Mouse (Mus musculus): Measurements from ENCODE around the gene Hmgn3.
A peak's percentile ranks its signal among the peaks of the same experiment; 100 is the strongest.
"Not testable (repeated sequence)": the region's sequence is repeated elsewhere in the genome, so short reads cannot be mapped to it uniquely, and the experiment has no call there.

The Hmgn3 gene

GRCm38 (mm10) chr9:83146446-83147188 is at the start of gene Hmgn3:
TSS of gene Hmgn3 (minus strand) at chr9:83146685.
- DNase-seq (ENCODE audit: low read depth, low spot score) = peak; percentile 50

- DNase-seq (ENCODE audit: low read depth, low spot score) = no peak
Measured at GRCm38 (mm10) chr9:83195765-83196164, 49.3 kb upstream of the Hmgn3 start.

- DNase-seq (ENCODE audit: low read depth, low spot score) = no peak
Measured at GRCm38 (mm10) chr9:83195007-83195406, 48.5 kb upstream of the Hmgn3 start.

- DNase-seq (ENCODE audit: low read depth, low spot score) = no peak
Measured at GRCm38 (mm10) chr9:83187752-83188151, 41.3 kb upstream of the Hmgn3 start.

GRCm38 (mm10) chr9:83145591-83146445 is 667 bp downstream of the Hmgn3 start:
- peak; percentile 11 for DNase-seq (ENCODE audit: low read depth, low spot score)

GRCm38 (mm10) chr9:83129831-83130230 is 16.7 kb downstream of the Hmgn3 start:
- DNase-seq (ENCODE audit: low read depth, low spot score) = no peak

GRCm38 (mm10) chr9:83127840-83128239 is 18.6 kb downstream of the Hmgn3 start:
- no peak for DNase-seq (ENCODE audit: low read depth, low spot score)

- not testable (repeated sequence) for DNase-seq (ENCODE audit: low read depth, low spot score)
Measured at GRCm38 (mm10) chr9:83126482-83126881, 20.0 kb downstream of the Hmgn3 start.

- DNase-seq (ENCODE audit: low read depth, low spot score) = no peak
Measured at GRCm38 (mm10) chr9:83119211-83119610, 27.3 kb downstream of the Hmgn3 start.

- no peak for DNase-seq (ENCODE audit: low read depth, low spot score)
Measured at GRCm38 (mm10) chr9:83117486-83117885, 29.0 kb downstream of the Hmgn3 start.

- no peak for DNase-seq (ENCODE audit: low read depth, low spot score)
Measured at GRCm38 (mm10) chr9:83116774-83117474, 29.6 kb downstream of the Hmgn3 start.

- DNase-seq (ENCODE audit: low read depth, low spot score) = no peak
Measured at GRCm38 (mm10) chr9:83115676-83116075, 30.8 kb downstream of the Hmgn3 start.

- no peak for DNase-seq (ENCODE audit: low read depth, low spot score)
Measured at GRCm38 (mm10) chr9:83113800-83114217, 32.7 kb downstream of the Hmgn3 start.

- DNase-seq (ENCODE audit: low read depth, low spot score) = no peak
Measured at GRCm38 (mm10) chr9:83112305-83112768, 34.1 kb downstream of the Hmgn3 start.

- no peak for DNase-seq (ENCODE audit: low read depth, low spot score)
Measured at GRCm38 (mm10) chr9:83111789-83112188, 34.7 kb downstream of the Hmgn3 start.

GRCm38 (mm10) chr9:83111117-83111686 is 35.3 kb downstream of the Hmgn3 start:
- no peak for DNase-seq (ENCODE audit: low read depth, low spot score)

GRCm38 (mm10) chr9:83110406-83111116 is 35.9 kb downstream of the Hmgn3 start:
- DNase-seq (ENCODE audit: low read depth, low spot score) = no peak

- DNase-seq (ENCODE audit: low read depth, low spot score) = no peak
Measured at GRCm38 (mm10) chr9:83109705-83110104, 36.8 kb downstream of the Hmgn3 start.

GRCm38 (mm10) chr9:83108821-83109220 is 37.7 kb downstream of the Hmgn3 start:
- DNase-seq (ENCODE audit: low read depth, low spot score) = no peak

GRCm38 (mm10) chr9:83103785-83104184 is 42.7 kb downstream of the Hmgn3 start:
- no peak for DNase-seq (ENCODE audit: low read depth, low spot score)

- DNase-seq (ENCODE audit: low read depth, low spot score) = no peak
Measured at GRCm38 (mm10) chr9:83101691-83102090, 44.8 kb downstream of the Hmgn3 start.
